Mouse (Mus musculus) kidney, postnatal 10 days (tissue): ENCODE measurements around the gene Brd3os.

Source experiments
- DNase-seq: peaks from one replicate; pipeline ENCODE4 v3.0.0; 2021; ENCODE audit warnings: mixed read lengths

The Brd3os gene

GRCm38 (mm10) chr2:27469292-27469990 lies 27.3 kb downstream of the Brd3os start:
- no peak for DNase-seq

- DNase-seq = peak; percentile 40
These were observed 27.8 kb downstream of the Brd3os start for GRCm38 (mm10) chr2:27469991-27470355.

DNA sequence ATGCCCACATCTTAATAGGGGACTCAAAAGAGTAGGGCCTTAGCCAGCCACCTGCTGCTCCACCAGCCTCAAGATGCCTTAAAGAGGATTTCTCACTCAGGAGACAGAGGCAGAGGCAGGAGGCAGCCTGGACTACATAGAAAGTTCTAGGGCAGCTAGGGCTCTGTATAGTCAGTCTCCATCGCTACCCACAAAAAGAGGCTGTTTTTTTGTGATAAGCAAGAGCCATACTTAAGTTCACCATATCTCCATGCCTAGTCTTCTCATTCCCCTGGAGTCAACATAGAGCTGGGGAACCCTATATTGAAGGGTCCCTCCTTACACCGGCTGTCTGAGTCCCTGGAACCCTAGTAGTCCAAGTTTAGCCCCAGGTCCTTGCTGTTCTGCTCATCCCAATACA lies 28.4 kb downstream of the Brd3os start:
- DNase-seq = no peak

DNA sequence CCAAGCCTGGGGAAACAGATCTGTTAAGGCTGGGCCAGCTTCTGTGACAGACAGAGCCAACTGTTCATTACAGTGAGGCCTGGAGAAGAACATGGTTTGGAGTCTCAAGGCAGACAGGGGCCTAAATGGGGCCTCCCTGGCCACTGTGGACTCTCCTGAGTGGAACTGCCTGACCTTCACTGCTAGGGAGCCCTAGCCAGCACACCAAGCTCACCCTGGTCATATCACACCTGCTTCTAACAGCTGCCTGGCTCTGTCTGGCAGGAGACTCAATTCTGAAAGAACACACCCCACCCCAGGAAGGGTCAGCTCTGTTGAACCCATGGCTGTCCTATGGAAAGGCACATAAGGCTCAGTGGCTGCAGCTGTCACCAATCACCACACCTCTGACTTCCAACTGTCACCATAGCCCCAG lies 29.1 kb downstream of the Brd3os start:
- DNase-seq = no peak

GRCm38 (mm10) chr2:27473061-27473765 lies 31.1 kb downstream of the Brd3os start:
- peak; percentile 34 for DNase-seq

DNA sequence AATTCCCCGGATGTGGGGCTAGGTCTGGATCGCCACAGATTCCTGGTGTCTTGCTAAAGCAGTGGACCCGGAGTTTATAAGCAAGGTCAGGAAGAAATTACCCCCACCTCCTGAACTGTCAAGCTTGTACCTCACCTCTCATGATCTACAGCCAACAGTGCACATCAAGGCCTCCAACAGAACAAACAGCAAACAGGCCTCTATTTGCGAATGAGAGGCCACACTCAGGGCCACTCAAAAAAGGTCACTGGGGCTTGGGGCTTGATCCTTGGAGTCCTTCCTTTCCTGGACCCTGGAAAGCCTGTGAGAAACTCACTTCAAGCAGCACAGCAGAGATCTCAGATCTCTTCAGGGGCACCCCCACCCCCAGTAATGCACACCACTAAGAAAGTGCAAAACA lies 31.8 kb downstream of the Brd3os start:
- DNase-seq = no peak

DNA sequence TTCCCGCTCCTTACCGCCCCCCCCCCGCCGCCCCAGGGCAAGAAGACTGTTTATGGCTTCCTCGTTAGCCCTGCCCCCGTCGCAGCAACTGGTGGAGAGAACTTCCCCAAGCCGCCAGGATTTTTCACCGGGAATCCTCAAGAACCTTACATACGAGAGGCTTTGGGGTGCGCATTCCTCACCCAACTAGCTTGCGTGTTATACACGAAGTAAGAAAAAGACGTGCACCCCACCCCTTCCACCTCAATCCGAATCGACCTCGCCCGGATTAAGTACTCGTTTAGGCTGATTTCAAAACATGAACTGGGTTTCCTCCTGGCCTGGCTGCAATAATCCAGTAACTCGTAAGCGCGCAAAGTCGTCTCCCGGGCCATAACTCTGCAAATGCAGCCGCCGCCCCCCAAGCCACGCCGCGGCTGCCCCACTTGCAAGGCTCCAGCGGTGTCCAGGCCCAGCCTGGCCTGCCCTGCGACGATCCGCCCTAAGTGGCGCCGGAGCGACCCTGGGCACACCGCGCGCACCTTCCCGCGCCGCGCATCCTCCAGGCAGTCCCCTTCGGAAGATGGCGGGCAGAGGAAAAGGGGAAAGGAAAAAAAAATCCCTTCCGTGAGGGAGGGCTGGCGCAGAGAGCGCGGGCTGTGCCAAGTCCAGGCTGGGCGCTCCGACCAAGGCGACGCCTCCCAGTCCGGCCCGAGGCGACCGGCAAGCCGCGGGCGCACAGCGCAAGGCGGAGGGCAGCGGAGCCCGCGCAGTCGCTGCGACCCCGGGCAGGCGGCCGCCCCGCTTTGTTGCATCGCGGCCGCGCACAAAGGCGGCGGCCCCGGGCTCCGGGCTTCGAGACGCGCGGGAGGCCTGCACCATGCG lies 32.7 kb downstream of the Brd3os start:
- peak; percentile 65 for DNase-seq

DNA sequence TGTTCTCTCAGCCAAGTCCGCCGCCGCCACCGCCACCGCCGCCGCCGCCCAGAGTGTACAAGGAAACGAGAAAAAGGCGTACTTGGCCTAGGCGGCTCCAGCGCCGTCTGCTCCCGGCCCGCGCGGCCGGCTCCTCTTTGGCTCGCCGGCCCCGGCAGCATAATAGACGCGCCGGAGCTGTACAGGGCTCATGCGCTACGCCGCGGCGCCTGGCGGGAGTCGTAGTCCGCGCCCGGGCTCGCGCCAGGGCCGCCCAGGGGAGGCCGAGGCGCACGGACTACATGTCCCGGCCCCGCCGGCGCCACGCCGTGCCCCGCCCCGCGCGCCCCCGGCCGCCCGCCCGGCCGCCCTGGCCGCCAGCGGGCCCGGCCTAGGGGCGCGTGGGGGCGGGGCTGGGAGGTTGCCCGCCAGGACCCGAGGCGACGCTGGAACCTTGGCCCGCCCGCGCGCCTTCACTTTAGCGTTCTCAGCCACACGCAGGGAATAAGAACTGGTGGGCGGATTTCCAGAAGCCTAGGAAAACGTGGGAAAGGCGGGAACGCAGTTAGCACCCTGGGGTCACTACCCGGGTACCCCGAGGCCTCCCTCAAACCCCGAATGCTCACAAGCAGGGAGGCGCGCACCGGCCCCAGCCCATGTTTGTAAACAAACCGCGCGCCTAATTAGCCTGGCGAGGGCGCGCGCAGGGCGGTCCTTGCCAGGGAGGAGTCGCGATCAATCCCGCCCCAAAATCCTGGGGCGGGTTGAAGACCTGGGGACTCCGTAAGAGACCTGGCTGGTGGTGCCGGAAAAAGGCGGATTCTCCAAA lies 33.6 kb downstream of the Brd3os start:
- peak; percentile 96 for DNase-seq

DNA sequence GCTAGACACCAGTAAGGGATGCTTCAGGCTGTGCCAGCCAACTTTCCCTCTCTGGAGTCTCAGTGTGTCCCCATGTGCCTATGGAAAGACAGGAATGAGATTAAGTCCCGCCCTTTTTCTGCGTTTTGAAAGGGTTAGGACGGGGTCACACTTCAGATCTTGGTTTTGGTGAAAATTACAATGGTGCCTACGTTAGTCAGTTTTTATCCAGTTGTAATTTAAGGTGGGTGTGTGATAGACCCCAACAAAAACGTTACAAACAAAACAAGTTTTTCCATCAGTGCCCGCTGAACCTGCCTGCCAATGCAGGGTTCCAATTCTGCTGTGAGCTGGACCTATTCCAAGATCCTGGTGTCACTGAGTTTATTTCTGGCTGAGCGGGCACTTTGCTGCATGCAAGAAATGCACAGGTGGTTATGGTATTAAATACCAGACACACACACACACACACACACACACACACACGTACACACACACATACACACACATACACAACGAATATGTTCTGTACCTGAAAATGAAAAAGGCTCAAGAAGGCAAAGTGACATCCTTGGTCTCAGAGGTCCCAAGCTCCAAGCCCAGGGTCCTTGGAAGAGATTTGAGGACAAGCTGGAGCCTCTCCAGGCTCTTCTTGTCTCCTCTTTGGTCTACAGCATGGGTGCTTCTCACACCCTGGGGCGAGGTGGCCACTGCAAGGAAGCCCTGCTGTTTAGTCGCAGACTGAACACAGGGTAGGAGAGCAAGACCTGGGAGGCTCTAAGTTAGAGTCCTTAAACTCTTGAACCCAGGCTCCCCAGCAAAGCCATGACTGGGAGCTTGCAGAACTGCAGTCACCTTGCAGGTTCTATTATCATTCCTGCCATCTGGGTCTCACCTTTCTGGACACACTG lies 34.4 kb downstream of the Brd3os start:
- DNase-seq = peak; percentile 55

DNA sequence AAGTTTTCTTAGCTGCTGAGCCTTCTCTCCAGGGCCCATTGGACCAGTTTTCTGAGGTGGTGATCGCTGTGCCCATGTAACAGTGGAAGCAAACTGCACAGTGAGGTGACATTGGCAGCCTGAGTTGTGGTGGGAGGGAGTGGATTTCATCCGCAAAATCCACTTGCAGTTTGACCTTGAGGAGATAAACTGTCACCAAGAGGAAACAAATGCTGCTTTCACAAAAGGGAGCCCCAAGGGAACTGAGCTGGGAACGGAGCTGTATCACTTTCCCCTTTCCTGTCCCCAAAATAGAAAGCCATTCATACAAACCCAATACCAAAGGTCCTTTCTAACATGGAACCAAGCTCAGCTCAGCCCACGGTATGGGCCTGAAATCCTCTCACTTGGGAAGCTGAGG lies 37.7 kb downstream of the Brd3os start:
- DNase-seq = no peak

DNA sequence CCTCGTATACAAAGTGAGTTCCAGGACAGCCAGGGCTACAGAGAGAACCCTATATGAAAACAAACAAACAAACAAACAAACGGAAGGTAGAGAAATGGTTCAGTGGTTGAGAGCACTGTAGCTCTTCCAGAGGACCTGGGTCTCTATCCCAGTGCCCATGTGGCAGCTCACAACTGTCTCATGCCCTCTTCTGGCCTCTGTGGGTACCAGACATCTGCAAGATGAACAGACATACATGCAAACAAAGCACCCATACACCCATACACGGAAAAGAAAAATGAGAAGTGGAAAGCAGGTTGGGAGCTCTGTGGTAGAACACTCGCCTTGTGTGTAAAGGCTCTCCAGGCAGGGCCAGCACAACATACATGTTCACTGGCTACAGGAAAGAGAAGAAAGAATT lies 38.2 kb downstream of the Brd3os start:
- DNase-seq = no peak

DNA sequence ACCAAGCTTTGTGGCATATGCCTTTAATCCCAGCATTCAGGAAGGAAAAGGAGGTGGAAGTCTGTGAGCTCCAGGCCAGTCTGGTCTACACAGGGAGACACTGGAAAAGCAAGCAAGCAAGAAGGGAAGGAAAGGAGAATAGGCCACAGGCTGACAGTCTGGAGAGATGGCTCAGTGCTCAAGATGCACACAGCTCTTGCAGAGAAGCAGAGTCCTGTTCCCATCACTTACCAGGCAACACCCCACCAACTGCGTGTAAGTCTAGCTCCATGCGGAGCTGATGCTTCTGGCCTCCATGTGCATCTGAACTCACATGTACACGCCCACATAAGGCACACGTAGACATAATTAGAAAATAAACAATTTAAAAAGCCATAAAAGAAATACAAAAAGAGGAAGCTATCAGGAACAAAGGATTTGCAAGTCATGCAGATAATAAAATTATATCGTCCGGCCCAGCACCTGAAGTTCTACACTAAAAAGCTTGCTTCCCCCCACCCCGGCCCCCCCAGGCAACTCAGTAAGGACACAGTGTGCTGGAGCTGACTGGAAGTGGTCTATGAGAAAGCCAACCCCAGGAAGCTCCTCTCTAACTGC lies 40.2 kb downstream of the Brd3os start:
- DNase-seq = no peak

GRCm38 (mm10) chr2:27486725-27487124 lies 44.6 kb downstream of the Brd3os start:
- no peak for DNase-seq

DNA sequence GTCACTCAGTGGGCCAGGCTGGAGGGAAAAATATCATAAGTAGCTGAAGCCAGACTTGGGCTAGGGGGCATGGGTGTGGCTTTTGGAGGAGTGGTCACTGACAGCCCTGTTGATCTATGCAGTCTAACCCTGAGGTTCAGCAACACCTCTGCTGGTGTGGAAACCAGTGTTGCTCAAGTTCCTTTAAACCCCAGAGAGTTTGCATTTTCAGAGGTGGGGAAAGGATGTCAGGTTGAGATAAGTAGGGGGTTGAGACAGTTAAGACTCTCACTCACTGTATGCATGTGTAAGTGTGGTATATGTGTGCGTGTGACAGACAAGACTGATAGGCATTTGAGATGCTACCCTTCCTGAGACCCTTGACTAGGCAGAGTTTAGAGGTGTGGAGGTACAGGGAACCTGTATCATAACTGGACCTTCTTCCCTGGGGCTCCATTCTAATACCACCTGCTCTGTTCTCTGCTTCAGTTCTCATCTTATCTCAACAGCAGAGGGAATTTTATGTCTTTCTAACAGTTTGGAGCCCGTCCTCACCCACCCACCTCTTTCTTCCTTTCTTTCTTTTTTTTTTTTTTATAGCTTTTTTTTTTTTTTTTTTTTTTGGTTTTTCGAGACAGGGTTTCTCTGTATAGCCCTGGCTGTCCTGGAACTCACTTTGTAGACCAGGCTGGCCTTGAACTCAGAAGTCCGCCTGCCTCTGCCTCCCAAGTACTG lies 45.4 kb downstream of the Brd3os start:
- DNase-seq = no peak

- no peak for DNase-seq
These were observed 46.2 kb downstream of the Brd3os start for GRCm38 (mm10) chr2:27488362-27488761.

- no peak for DNase-seq
These were observed 48.8 kb downstream of the Brd3os start for GRCm38 (mm10) chr2:27490939-27491338.
